Mouse (Mus musculus) 3134 (cell line): ENCODE data around the gene Rin3.
"Not testable (repeated sequence)": the region's sequence is repeated elsewhere in the genome, so short reads cannot be mapped to it uniquely, and the experiment has no call there.

Source experiments
- DNase-seq: peaks from one replicate; pipeline ENCODE4 v3.0.0-alpha.2; 2011; ENCODE audit warnings: low spot score; ENCODE audit not compliant: insufficient read length; ENCODE audit errors: extremely low read depth

Gene Rin3

GRCm38 (mm10) chr12:102280290-102280689 lies 2.6 kb upstream of the Rin3 start:
- not testable (repeated sequence) for DNase-seq

GRCm38 (mm10) chr12:102280867-102281503 lies 1.9 kb upstream of the Rin3 start:
- DNase-seq: peak; percentile 45

GRCm38 (mm10) chr12:102282126-102282525 lies 722 bp upstream of the Rin3 start:
- no peak for DNase-seq

GRCm38 (mm10) chr12:102283483-102284266 lies 827 bp downstream of the Rin3 start:
- DNase-seq: no peak

GRCm38 (mm10) chr12:102284267-102284610 lies 1.4 kb downstream of the Rin3 start:
- DNase-seq: no peak

- no peak for DNase-seq
Measured at GRCm38 (mm10) chr12:102284618-102285159, 1.8 kb downstream of the Rin3 start.

- DNase-seq: no peak
Measured at GRCm38 (mm10) chr12:102285318-102285717, 2.5 kb downstream of the Rin3 start.

- no peak for DNase-seq
Measured at GRCm38 (mm10) chr12:102285779-102286178, 2.9 kb downstream of the Rin3 start.

- DNase-seq: peak; percentile 45
Measured at GRCm38 (mm10) chr12:102286681-102287414, 4.0 kb downstream of the Rin3 start.

- DNase-seq: no peak
Measured at GRCm38 (mm10) chr12:102287904-102288602, 5.2 kb downstream of the Rin3 start.

GRCm38 (mm10) chr12:102288846-102289245 lies 6.0 kb downstream of the Rin3 start:
- no peak for DNase-seq

GRCm38 (mm10) chr12:102289568-102289967 lies 6.7 kb downstream of the Rin3 start:
- DNase-seq: no peak

- no peak for DNase-seq
Measured at GRCm38 (mm10) chr12:102290662-102291061, 7.8 kb downstream of the Rin3 start.

GRCm38 (mm10) chr12:102291686-102292085 lies 8.8 kb downstream of the Rin3 start:
- no peak for DNase-seq

GRCm38 (mm10) chr12:102292501-102293215 lies 9.8 kb downstream of the Rin3 start:
- no peak for DNase-seq

GRCm38 (mm10) chr12:102294634-102295033 lies 11.8 kb downstream of the Rin3 start:
- no peak for DNase-seq

- no peak for DNase-seq
Measured at GRCm38 (mm10) chr12:102295230-102295629, 12.4 kb downstream of the Rin3 start.

- DNase-seq: no peak
Measured at GRCm38 (mm10) chr12:102295662-102296061, 12.8 kb downstream of the Rin3 start.

GRCm38 (mm10) chr12:102296361-102296760 lies 13.5 kb downstream of the Rin3 start:
- DNase-seq: no peak

GRCm38 (mm10) chr12:102296967-102297366 lies 14.1 kb downstream of the Rin3 start:
- no peak for DNase-seq
